Mouse (Mus musculus): ENCODE results near the gene Fkbp5. TPM values are rescaled to one million over a fixed set of nuclear protein-coding genes. Genes with fewer than 3 reads are reported as not detected.
"Not testable (repeated sequence)": the region's sequence is repeated elsewhere in the genome, so short reads cannot be mapped to it uniquely, and the experiment has no call there.

Fkbp5 gene
- polyA plus RNA-seq, 1 experiment from 2014 or later: 22.0 TPM

DNA sequence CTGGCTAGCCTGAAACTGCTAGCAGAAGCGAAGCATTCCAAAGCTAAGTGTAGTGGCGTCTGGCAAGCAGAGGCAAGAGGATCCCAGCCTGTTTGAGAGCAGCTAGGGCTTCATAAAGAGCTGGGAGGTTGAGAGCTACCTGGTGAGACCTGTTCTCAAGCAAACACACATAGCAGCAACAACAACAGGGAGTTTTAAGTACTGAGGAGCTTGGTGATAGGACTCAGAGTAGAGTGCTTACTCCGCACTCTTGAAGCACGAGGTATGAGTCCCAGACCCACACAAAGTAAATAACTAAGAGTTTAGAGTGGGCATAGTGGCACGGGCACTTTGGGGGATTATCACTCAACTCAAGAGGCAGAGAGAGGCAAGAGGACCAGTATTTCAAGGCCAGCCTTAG lies 96.3 kb downstream of the Fkbp5 start:
- no peaks in the 10 kb centered on the region for H3K9me3 ChIP-seq (ENCODE audit: control insufficient read depth, low read length)
- no peak for ATAC-seq
- H3K27me3 ChIP-seq (replicated peaks; ENCODE audit: control insufficient read depth, insufficient read depth, low read length): no peaks in the 10 kb centered on the region
- H3K4me2 ChIP-seq (ENCODE audit: low read depth, low read length): no peak overlapping the region
- no peak overlapping the region for H3K9ac ChIP-seq (ENCODE audit: low read depth, low read length)
- 70% methylated on average over 5 of the region's 5 CpGs for WGBS
- H3K4me3 ChIP-seq (ENCODE audit: low read length): no peak overlapping the region
- H3K36me3 ChIP-seq (ENCODE audit: control insufficient read depth, insufficient read depth, low read length): no peaks in the 10 kb centered on the region
- no peak overlapping the region for H3K27ac ChIP-seq (ENCODE audit: low read length)
- no peaks in the 10 kb centered on the region for H3K4me1 ChIP-seq (ENCODE audit: control insufficient read depth, insufficient read depth, low read length)

DNA sequence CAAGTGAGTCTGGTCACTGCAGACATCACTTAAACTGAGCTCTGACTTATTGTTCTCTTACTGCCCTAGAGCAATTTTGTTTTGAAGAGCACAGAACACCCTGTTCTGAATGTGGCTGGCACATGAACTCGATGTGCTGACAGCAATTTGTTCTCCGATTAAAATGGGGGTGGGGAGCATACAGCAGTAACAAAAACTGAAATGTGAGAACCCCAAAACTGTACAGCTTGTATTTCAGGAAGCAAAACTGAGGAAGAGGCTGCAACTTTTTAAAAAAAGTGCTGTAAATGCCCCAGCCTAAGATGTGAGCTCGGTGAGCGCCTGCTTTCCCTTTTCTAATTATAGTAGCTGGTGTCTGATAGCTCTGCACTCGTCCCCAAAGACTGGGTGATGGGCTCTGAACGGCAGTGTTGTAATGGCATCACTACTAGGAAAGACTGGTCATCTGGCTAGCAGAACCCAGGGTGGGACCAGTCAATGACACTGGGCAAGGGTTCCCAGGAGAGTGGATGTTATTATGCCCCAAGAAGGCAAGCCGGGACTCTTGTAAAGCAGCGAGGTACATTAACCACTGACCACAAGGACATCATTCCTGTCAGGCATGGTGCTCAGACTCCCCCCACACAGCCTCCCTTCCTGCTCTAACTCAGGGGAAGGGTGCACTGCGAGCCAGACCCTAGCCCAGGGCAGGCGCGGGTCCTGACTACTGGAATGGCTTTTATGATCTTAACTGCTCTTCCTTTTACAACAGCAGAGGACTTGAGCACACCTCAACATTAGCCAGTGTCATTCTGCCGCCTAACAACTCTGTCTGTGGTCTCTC lies 96.9 kb downstream of the Fkbp5 start:
- Histone ChIP-seq H3K4me3 (ENCODE audit: low read length) (no peak overlapping the region), H3K4me2 (ENCODE audit: low read depth, low read length) (no peak overlapping the region), H3K4me1 (ENCODE audit: control insufficient read depth, insufficient read depth, low read length) (no peaks in the 10 kb centered on the region), H3K36me3 (ENCODE audit: control insufficient read depth, insufficient read depth, low read length) (no peaks in the 10 kb centered on the region), H3K27me3 (replicated peaks; ENCODE audit: control insufficient read depth, insufficient read depth, low read length) (no peaks in the 10 kb centered on the region), H3K27ac (ENCODE audit: low read length) (no peak overlapping the region), H3K9me3 (ENCODE audit: control insufficient read depth, low read length) (no peaks in the 10 kb centered on the region), H3K9ac (ENCODE audit: low read depth, low read length) (peak overlapping the region; percentile 9; the same call in 1 of the 2 replicates)
- WGBS: 44% methylated on average over 12 of the region's 12 CpGs
- no peak for ATAC-seq

DNA sequence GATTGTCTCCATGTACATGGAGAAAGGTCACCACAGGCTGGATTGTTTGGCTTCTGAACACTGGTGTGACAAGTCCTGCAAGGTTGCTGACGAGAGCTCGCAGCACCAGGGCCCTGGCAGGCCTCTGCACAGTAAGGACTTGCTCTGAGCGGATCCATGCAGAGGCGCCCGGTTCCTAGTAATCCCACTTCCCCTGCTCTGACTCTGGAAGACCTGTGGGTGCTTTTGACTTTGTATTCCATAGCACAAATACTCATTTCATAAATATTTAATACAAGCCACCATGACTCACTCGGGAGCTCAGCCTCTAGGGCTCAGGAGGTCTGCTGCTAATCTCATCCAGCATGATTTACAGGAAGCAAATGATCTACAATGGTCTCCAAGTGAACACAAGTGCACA lies 97.7 kb downstream of the Fkbp5 start:
- no peak overlapping the region for H3K4me2 ChIP-seq (ENCODE audit: low read depth, low read length)
- whole genome bisulfite sequencing: 68% methylated on average over 6 of the region's 6 CpGs

DNA sequence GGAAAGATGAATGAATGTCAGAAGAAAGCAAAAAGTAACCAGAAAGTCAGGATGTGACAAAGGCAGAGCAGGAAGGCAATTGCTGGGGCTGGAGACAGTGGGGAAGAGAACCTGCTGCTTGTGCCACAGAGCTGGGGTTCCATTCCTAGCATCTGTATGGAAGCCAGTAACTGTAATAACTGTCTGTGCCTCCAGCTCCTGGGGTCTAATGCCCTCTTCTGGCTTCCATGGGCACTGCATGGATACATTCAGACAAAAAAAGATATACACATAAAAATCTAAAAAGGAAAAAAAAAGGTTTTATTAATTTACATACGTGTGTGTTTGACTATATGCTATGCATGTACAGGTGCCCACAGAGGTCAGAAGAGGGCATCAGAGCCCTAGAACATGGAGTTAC lies 98.4 kb downstream of the Fkbp5 start:
- 95% methylated on average over 1 of the region's 1 CpGs for WGBS
- no peak overlapping the region for H3K9ac ChIP-seq (ENCODE audit: low read depth, low read length)
- H3K4me1 ChIP-seq (ENCODE audit: control insufficient read depth, insufficient read depth, low read length): no peaks in the 10 kb centered on the region
- ATAC-seq: no peak
- no peak overlapping the region for H3K4me3 ChIP-seq (ENCODE audit: low read length)
- no peak overlapping the region for H3K4me2 ChIP-seq (ENCODE audit: low read depth, low read length)
- no peak overlapping the region for H3K27ac ChIP-seq (ENCODE audit: low read length)
- H3K27me3 ChIP-seq (replicated peaks; ENCODE audit: control insufficient read depth, insufficient read depth, low read length): no peaks in the 10 kb centered on the region
- no peaks in the 10 kb centered on the region for H3K36me3 ChIP-seq (ENCODE audit: control insufficient read depth, insufficient read depth, low read length)
- H3K9me3 ChIP-seq (ENCODE audit: control insufficient read depth, low read length): no peaks in the 10 kb centered on the region

More for the DNA sequence above, 97.7 kb downstream of the Fkbp5 start:
- Histone ChIP-seq H3K27ac (ENCODE audit: low read length) (no peak overlapping the region), H3K27me3 (replicated peaks; ENCODE audit: control insufficient read depth, insufficient read depth, low read length) (no peaks in the 10 kb centered on the region), H3K9me3 (ENCODE audit: control insufficient read depth, low read length) (no peaks in the 10 kb centered on the region), H3K9ac (ENCODE audit: low read depth, low read length) (no peak overlapping the region), H3K4me1 (ENCODE audit: control insufficient read depth, insufficient read depth, low read length) (no peaks in the 10 kb centered on the region), H3K36me3 (ENCODE audit: control insufficient read depth, insufficient read depth, low read length) (no peaks in the 10 kb centered on the region), H3K4me3 (ENCODE audit: low read length) (no peak overlapping the region)
- ATAC-seq: no peak

DNA sequence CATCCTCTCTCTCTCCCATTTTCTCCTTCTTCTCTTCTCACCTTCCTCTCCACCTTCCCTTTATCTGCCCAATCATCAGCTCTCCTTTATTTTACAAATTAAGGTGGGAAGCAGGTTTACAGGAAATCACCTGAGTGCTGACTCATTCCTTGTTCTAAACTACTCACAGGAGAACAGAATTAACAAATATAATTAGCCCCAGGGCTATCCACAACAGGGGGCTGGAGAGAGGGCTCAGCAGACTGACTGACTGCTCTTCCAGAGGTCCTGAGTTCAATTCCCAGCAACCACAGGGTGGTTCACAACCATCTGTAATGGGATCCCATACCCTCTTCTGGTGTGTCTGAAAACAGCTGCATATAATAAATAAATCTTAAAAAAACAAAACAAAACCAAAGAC lies 98.8 kb downstream of the Fkbp5 start:
- not testable (repeated sequence) for H3K27ac ChIP-seq (ENCODE audit: low read length); H3K36me3 ChIP-seq (ENCODE audit: control insufficient read depth, insufficient read depth, low read length); H3K4me2 ChIP-seq (ENCODE audit: low read depth, low read length); H3K27me3 ChIP-seq (replicated peaks; ENCODE audit: control insufficient read depth, insufficient read depth, low read length); H3K4me1 ChIP-seq (ENCODE audit: control insufficient read depth, insufficient read depth, low read length); H3K4me3 ChIP-seq (ENCODE audit: low read length); ATAC-seq; H3K9ac ChIP-seq (ENCODE audit: low read depth, low read length); H3K9me3 ChIP-seq (ENCODE audit: control insufficient read depth, low read length)

DNA sequence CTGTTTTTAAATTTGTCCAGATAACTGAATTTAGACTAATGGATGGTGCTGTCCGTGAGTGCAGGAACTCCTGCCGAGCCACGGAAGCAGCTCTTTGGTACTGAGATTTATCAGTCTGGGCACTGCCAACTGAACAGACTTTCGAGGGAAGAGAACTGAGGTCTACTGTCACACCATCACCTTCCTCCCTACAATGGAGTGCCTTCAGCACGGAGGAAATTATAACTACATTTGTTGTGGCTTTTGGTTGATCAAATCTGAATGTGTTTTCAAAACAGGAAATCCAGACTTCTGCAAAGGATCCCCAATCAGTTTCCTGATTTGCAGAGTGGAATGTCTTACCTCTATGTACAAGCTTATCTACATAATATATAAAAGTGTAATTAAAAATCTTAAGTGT lies 99.6 kb downstream of the Fkbp5 start:
- no peak for ATAC-seq
- Histone ChIP-seq H3K9ac (ENCODE audit: low read depth, low read length) (no peak overlapping the region), H3K36me3 (ENCODE audit: control insufficient read depth, insufficient read depth, low read length) (no peaks in the 10 kb centered on the region), H3K4me1 (ENCODE audit: control insufficient read depth, insufficient read depth, low read length) (no peaks in the 10 kb centered on the region), H3K4me2 (ENCODE audit: low read depth, low read length) (no peak overlapping the region), H3K27me3 (replicated peaks; ENCODE audit: control insufficient read depth, insufficient read depth, low read length) (no peaks in the 10 kb centered on the region), H3K27ac (ENCODE audit: low read length) (no peak overlapping the region), H3K9me3 (ENCODE audit: control insufficient read depth, low read length) (no peaks in the 10 kb centered on the region), H3K4me3 (ENCODE audit: low read length) (no peak overlapping the region)
- 89% methylated on average over 5 of the region's 5 CpGs for WGBS

DNA sequence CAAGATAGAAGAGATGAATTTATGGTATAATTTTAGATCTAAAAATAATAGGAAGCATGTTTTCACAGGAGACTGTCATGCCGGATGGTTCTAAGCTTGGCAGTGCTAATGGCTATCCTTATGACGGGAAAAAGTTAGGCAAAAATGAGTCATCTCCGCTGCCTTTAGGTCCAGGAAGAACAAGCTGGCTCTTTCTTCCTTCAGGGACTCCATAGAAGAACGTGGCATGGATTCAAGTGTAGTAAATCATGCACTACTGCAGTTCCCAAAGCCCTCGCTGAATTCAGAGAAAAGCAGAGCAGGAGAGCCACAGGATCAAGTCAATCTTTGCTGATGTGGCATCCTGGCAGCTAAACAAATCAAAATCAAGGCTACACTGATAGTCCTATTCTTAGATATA lies 102.1 kb downstream of the Fkbp5 start:
- no peak for ATAC-seq
- no peak overlapping the region for H3K4me3 ChIP-seq (ENCODE audit: low read length)
- H3K27ac ChIP-seq (ENCODE audit: low read length): no peak overlapping the region
- no peak overlapping the region for H3K9ac ChIP-seq (ENCODE audit: low read depth, low read length)
- no peaks in the 10 kb centered on the region for H3K27me3 ChIP-seq (replicated peaks; ENCODE audit: control insufficient read depth, insufficient read depth, low read length)
- no peaks in the 10 kb centered on the region for H3K9me3 ChIP-seq (ENCODE audit: control insufficient read depth, low read length)
- 73% methylated on average over 5 of the region's 5 CpGs for WGBS
- no peaks in the 10 kb centered on the region for H3K4me1 ChIP-seq (ENCODE audit: control insufficient read depth, insufficient read depth, low read length)
- no peaks in the 10 kb centered on the region for H3K36me3 ChIP-seq (ENCODE audit: control insufficient read depth, insufficient read depth, low read length)
- H3K4me2 ChIP-seq (ENCODE audit: low read depth, low read length): no peak overlapping the region

DNA sequence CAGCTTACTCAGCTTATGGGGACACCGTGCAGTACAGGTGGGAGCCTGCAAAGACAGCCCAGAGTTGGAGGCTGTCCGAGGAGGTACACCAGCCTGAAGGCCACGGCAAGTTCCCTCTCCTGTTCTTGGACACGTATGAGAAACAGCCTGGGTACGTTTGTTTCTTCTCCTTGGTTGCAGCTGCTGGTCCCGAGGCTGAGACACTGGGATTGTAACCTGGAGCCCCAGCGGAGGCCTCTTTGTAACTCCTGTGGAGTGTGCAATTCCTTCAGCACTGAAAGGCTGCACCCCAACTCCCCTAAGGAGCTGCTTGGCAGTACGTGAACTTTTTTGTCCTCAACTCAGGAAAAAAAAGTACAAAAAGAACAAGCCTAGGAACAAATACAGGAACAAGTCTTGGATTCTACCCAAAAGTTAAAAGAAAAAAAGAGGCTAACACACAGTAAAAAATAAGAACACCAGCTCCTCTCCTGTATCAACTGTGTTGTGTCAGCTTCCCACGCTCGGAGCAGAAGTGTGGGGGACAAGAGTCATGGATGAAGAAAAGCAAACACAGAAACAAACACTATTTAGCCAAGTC lies 105.9 kb downstream of the Fkbp5 start:
- Histone ChIP-seq H3K36me3 (ENCODE audit: control insufficient read depth, insufficient read depth, low read length) (no peaks in the 10 kb centered on the region), H3K9me3 (ENCODE audit: control insufficient read depth, low read length) (no peaks in the 10 kb centered on the region), H3K27me3 (replicated peaks; ENCODE audit: control insufficient read depth, insufficient read depth, low read length) (no peaks in the 10 kb centered on the region), H3K27ac (ENCODE audit: low read length) (no peak overlapping the region), H3K4me2 (ENCODE audit: low read depth, low read length) (no peak overlapping the region), H3K9ac (ENCODE audit: low read depth, low read length) (no peak overlapping the region), H3K4me3 (ENCODE audit: low read length) (no peak overlapping the region), H3K4me1 (ENCODE audit: control insufficient read depth, insufficient read depth, low read length) (0 out of 2 replicates have a peak, but pooled peaks cover 3% of the 10 kb centered on the region)
- 83% methylated on average over 10 of the region's 10 CpGs for WGBS
- ATAC-seq: no peak

DNA sequence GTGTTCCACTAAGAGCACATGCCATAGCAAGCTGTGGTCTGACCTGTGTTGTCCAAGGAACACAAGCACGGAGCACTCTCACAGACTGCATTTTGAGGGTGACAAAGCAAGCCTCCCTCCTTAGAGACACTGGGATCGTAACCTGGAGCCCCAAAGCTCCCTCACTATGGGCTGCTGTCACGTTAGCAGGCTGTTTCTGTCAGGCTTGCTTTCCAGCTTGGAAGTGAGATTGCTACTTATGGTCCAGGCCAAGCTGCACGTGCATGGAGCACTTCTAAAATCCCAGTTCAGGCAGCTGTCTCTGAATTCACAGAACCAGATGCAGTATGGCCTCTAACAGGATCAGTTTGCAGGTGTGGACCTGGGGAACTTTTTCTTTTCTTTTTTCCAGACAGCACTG lies 106.6 kb downstream of the Fkbp5 start:
- H3K4me3 ChIP-seq (ENCODE audit: low read length): no peak overlapping the region
- H3K4me2 ChIP-seq (ENCODE audit: low read depth, low read length): no peak overlapping the region
- H3K27me3 ChIP-seq (replicated peaks; ENCODE audit: control insufficient read depth, insufficient read depth, low read length): no peaks in the 10 kb centered on the region
- 0 out of 2 replicates have a peak, but pooled peaks cover 3% of the 10 kb centered on the region for H3K4me1 ChIP-seq (ENCODE audit: control insufficient read depth, insufficient read depth, low read length)
- no peak overlapping the region for H3K9ac ChIP-seq (ENCODE audit: low read depth, low read length)
- no peak for ATAC-seq
- no peak overlapping the region for H3K27ac ChIP-seq (ENCODE audit: low read length)
- WGBS: 89% methylated on average over 4 of the region's 4 CpGs
- H3K36me3 ChIP-seq (ENCODE audit: control insufficient read depth, insufficient read depth, low read length): no peaks in the 10 kb centered on the region
- no peaks in the 10 kb centered on the region for H3K9me3 ChIP-seq (ENCODE audit: control insufficient read depth, low read length)

Measured in intestine, embryonic 16.5 days (tissue).